Mouse (Mus musculus) cortical plate, adult 2 months (tissue): ENCODE measurements around the gene Irf3. TPM values are rescaled to one million over a fixed set of nuclear protein-coding genes. Genes with fewer than 3 reads are reported as not detected.

ENCODE experiments used
- H3K27ac ChIP-seq: fragments of 200-500 bp; 2 replicates; pipeline ENCODE4 v1.5.1; 2012; ENCODE audit warnings: low read length, control low read depth, inconsistent platforms; ENCODE audit not compliant: insufficient read depth
- H3K4me1 ChIP-seq: fragments of 200-500 bp; 2 replicates; pipeline ENCODE4 v1.6.1; 2011; ENCODE audit warnings: low read length; ENCODE audit not compliant: control insufficient read depth, insufficient read depth
- H3K4me3 ChIP-seq: fragments of 200-500 bp; 2 replicates; pipeline ENCODE4 v1.5.1; 2011; ENCODE audit warnings: mild to moderate bottlenecking, low read length, control low read depth; ENCODE audit not compliant: insufficient read depth
- CTCF ChIP-seq: fragments of 200-500 bp; IDR thresholded peaks from 2 replicates; pipeline ENCODE4 v1.5.1; 2011; ENCODE audit warnings: mild to moderate bottlenecking, control low read depth, low read length; ENCODE audit not compliant: insufficient read depth; ENCODE audit errors: extremely low read depth
- POLR2A ChIP-seq: fragments of 200-500 bp; IDR thresholded peaks from 2 replicates; pipeline ENCODE4 v1.6.1; 2011; ENCODE audit warnings: mild to moderate bottlenecking, low read length, control low read depth; ENCODE audit not compliant: insufficient read depth; ENCODE audit errors: extremely low read depth
- polyA plus RNA-seq: library from polyadenylated mRNA; depleted of rRNA; stranded (reverse); fragments of >200 nt; gene quantifications from 2 replicates; pipeline ENCODE4 v1.2.3, GENCODE M21; 2012

Gene Irf3
- polyA plus RNA-seq, 1 experiment = 87.4 TPM

DNA sequence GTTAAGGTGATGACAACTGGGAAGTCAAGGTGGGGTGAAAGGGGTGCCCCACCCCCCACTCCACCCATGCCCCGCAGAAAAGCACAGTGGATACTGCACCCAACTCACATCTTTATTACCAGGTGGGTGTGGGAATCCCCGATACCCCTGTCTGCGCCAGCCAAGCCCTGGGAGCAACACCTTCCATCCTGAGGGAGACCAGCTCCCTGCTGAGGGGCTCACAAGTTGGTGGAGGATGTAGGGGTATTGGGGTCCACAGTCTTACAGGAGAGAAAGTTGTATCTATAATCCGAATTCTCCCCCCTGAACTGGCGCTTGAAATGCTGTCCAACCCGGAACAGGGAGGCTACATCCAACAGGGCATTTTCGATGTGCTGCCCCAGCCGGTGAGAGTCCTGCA is 38.2 kb upstream of the Irf3 start:
- no peak for TF ChIP-seq POLR2A
- no peak for TF ChIP-seq CTCF
- Histone ChIP-seq H3K4me1 (no peaks in the 10 kb centered on the region), H3K4me3 (no peak overlapping the region), H3K27ac (no peak overlapping the region)

DNA sequence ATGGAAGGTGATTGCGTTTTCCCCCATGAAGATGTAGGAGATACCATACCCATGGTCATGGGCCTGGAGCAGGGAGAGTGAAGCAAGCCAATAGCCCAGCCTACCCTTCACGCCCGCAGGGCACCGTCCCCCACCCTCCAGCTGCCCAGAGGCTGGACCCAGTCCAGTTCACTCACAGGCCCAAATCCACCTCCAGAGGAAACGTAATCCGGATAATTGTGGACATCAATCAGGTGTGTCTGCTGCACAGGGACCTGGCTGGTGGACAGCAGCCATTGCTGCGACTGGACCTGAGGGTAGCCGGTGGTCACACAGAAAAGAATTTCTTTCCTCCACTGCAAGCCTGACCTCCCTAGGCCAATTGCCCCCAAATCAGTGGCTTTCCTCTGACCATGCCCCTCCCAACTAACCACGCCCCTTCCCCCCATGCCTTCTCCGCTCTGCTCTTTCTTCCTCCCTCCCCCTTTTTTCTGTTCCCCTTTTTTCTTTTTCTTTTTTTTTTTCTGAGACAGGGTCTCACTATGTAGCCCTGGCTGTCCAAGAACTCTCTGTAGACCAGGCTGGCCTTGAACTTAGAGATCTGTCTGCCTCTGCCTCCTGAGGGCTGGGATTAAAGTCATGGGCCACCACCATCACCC is 37.5 kb upstream of the Irf3 start:
- TF ChIP-seq CTCF (no peak), POLR2A (no peak)
- H3K4me3 ChIP-seq = no peak overlapping the region
- no peaks in the 10 kb centered on the region for H3K4me1 ChIP-seq
- no peak overlapping the region for H3K27ac ChIP-seq

DNA sequence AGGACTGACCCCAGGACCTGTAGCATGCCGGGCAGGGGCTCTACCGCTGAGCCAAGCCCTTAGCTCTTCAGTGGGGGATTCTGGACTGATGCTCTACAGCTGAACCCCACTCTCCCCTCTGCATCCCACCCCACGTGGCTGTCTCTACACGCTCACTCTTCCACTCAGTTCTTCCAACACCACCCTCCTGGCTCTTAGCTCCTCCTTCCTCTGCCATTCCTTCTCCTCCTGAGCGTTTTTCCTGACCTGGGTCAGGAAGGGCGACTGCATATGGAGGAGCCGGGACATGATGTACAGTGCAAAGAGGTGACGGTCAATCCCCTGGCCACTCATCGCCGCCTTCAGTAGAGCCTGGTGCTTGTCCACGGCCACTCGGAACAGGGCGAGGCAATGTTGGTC is 36.9 kb upstream of the Irf3 start:
- no peak overlapping the region for H3K27ac ChIP-seq
- H3K4me3 ChIP-seq = no peak overlapping the region
- TF ChIP-seq CTCF = no peak
- TF ChIP-seq POLR2A = no peak

DNA sequence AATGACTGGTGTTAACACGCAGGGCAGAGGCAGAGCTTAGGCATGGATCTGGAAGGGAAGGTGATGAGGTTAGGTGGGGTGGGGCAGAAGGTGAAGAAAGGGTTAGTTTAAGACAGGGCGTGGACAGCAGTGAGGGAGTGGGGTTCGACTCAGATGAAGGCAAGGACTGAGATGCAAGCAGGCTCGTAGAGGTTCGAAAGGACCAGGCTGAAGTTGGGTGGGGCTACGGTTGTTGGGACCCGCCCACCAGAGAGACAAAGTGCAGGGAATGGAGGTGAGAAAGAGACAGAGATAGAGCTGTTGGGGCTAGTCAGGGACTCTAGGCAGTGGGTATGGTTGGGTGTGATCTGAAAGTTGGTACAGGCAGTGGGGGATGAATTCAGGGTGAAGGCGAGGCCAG is 35.1 kb upstream of the Irf3 start:
- TF ChIP-seq POLR2A (no peak), CTCF (no peak)
- Histone ChIP-seq H3K27ac (no peak overlapping the region), H3K4me1 (no peaks in the 10 kb centered on the region), H3K4me3 (no peak overlapping the region)

More for the DNA sequence above, 36.9 kb upstream of the Irf3 start:
- H3K4me1 ChIP-seq = no peaks in the 10 kb centered on the region

DNA sequence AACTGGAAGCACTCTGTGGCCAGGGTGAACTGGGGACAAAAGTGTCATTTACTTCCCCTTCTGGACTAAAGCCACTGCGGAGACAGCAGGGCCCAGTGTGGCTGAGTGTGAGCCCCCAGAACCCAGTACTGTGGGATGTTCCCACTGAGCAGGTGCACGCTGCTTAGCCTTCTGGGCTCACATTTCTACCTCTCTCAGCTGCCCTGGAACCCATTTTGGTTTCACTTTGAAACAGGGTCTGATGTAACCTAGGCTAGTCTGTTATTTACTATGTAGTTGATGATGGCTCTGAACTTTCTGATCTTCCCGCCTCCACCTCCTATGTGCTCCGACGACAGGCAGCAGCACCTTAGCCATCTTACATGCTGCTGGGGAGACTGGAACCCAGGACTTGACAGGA is 34.6 kb upstream of the Irf3 start:
- Histone ChIP-seq H3K27ac (no peak overlapping the region), H3K4me3 (no peak overlapping the region), H3K4me1 (no peaks in the 10 kb centered on the region)
- TF ChIP-seq POLR2A (no peak), CTCF (no peak)

DNA sequence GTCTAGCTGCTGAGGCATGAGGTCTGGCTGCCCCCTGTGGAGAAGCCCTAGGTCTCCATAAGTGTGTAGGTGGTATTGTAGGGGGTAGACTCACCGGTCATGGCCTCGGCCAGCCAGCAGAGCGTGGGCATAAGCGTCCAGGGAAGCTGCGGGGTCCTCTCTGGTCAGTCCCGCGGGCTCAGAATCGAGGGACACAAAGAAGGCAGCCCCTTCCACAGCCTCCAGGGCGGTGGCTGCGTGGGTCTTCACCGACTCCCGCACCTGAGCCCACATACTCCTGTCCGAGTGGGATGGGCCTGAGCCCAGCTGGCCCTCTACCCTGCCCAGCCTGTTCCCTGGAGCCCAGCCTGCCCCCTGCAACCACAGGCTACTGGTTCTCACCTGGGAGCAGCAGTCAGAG is 32.5 kb upstream of the Irf3 start:
- no peak overlapping the region for H3K27ac ChIP-seq
- no peak overlapping the region for H3K4me3 ChIP-seq
- no peaks in the 10 kb centered on the region for H3K4me1 ChIP-seq
- TF ChIP-seq CTCF (no peak), POLR2A (no peak)

DNA sequence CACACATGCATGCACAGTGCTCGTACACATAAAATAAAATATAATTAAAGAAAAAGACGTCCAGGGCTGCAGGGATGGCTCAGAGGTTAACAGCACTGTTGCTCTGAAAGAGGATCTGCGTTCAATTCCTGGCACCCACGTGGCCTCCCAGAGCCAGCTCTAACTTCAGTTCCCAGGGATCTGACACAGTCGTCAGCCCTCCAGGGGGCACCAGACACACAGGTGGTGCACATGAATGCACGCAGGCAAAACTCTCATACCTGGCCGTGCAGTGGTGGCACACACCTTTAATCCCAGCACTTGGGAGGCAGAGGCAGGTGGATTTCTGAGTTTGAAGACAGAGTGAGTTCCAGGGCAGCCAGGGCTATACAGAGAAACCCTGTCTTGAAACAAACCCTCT is 31.5 kb upstream of the Irf3 start:
- peaks cover 4% of the 10 kb centered on the region; the same call in 1 of the 2 replicates for H3K4me1 ChIP-seq
- H3K4me3 ChIP-seq = no peak overlapping the region
- H3K27ac ChIP-seq = no peak overlapping the region
- TF ChIP-seq POLR2A = no peak
- TF ChIP-seq CTCF = no peak

DNA sequence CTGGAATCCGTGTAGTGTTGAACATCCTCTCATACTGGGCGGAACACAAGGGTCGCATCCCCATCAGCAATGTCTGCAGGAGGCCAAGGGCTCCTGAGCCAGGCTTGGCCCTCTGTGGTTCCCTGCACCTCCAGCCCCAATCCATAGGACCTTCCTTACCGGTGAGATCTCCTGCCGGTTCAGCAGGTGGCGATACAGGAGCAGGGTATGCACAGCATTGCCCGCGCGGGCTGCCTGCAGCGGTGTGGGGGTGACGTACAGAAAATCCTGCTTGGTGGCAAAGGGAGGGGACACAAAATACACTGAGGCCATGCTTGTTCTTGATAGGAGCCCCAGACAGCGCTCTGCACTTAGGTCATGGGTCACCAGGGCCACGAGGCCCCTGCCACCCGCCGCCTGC is 30.8 kb upstream of the Irf3 start:
- Histone ChIP-seq H3K4me3 (no peak overlapping the region), H3K4me1 (peaks cover 4% of the 10 kb centered on the region; the same call in 1 of the 2 replicates), H3K27ac (no peak overlapping the region)
- TF ChIP-seq POLR2A (no peak), CTCF (no peak)

DNA sequence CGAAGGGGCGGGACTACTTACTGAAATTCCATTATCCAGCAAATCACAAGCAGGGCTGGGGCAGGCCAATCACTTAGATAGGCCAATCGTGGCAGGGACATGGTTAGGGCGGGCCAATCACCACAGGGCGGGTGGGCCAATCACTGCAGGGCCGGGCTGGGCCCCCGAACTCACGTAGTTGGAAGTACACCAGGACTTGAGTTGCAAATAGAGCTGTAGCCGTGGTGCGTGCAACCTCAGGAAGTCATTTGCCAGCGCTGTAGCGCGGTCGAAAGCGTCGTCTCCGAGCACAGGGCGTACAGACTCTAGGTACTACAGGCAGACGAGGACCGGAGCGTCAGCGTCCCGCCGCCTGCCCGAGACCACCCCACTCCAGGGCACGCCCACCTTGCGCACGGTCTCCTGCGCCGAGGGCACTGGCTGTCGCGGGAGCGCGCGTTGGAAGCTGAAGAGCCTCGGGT is 27.2 kb upstream of the Irf3 start:
- peak overlapping the region; percentile 57 for H3K4me3 ChIP-seq

DNA sequence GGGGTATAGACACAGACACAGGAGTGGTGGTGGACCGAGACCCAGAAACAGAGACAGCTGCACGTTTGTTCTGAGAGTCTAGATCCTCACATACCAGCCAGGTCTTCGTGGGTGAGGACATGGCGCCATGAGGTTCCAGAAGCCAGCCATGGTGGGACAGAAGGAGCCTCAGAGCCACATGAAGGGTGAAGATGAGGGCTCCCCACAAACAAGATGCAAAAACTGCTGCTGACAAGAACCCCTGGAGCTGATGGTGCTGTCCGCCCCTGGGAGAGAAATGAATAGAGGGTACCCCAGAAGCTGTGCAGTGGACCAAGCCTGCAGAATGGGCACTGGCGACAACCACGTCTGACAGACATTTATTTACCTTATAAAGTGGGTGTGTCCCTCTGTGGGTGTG is 26.3 kb upstream of the Irf3 start:
- H3K4me3 ChIP-seq = peak overlapping the region; percentile 57; the same call in 1 of the 2 replicates
- peaks cover 5% of the 10 kb centered on the region for H3K4me1 ChIP-seq
- no peak overlapping the region for H3K27ac ChIP-seq
- TF ChIP-seq POLR2A (no peak), CTCF (no peak)

More for the DNA sequence above, 27.2 kb upstream of the Irf3 start:
- Histone ChIP-seq H3K4me1 (peaks cover 5% of the 10 kb centered on the region), H3K27ac (no peak overlapping the region)
- TF ChIP-seq POLR2A (peak; percentile 66; the same call in 1 of the 2 replicates), CTCF (no peak)
